Mouse (Mus musculus) megakaryocyte, adult 5-6 weeks (primary cell): ENCODE results near the gene Btbd35f23. TPM values are rescaled to one million over a fixed set of nuclear protein-coding genes. Genes with fewer than 3 reads are reported as not detected.
"Not testable (repeated sequence)": the region's sequence is repeated elsewhere in the genome, so short reads cannot be mapped to it uniquely, and the experiment has no call there.

Experiments
- ATAC-seq: 2 replicates; pipeline ENCODE4 v1.8.0; 2016; ENCODE audit warnings: mild to moderate bottlenecking, inconsistent platforms; ENCODE audit not compliant: poor library complexity, severe bottlenecking
- total RNA-seq, 2 experiments: library from RNA; stranded (forward) in 1 of 2; stranded (reverse) in 1 of 2; fragments of 153-499, 151-499 nt in 1 of 2; fragments of 221-1000, 200-1000 nt in 1 of 2; gene quantifications; 2 replicates each; pipeline versions ENCODE4 v1.2.3 to v1.2.4; 2015 to 2017

Btbd35f23 gene
- total RNA-seq (2015): not detected in 2 replicates
- total RNA-seq (2017): not detected in 2 replicates

- ATAC-seq: not testable (repeated sequence)
These were observed at the start of gene Btbd35f23 for GRCm38 (mm10) chrX:3076575-3076974. Gene Btbd35f23, plus strand, starts transcription at chrX:3076875.

Other genes with a start within 250 kb of the Btbd35f23 start
- gene Btbd35f24, start 119.0 kb downstream of the Btbd35f23 start, total RNA-seq (2015): not detected in 2 replicates
- not detected in 2 replicates for gene Btbd35f24, start 119.0 kb downstream of the Btbd35f23 start, total RNA-seq (2017)